Mouse (Mus musculus): ENCODE measurements around the gene Phykpl.
A peak's percentile ranks its signal among the peaks of the same experiment; 100 is the strongest.

GRCm38 (mm10) chr11:51627425-51627824 lies 42.9 kb downstream of the Phykpl start:
- no peak for TF ChIP-seq MAX (IDR thresholded peaks at IDR 0.05; ENCODE audit: low read depth)
- TF ChIP-seq E2F4 (IDR thresholded peaks at IDR 0.05; ENCODE audit: insufficient read depth), result no peak
- no peak for TF ChIP-seq CEBPB (IDR thresholded peaks at IDR 0.05; ENCODE audit: insufficient read depth, poor library complexity, severe bottlenecking)
- TF ChIP-seq TCF12 (IDR thresholded peaks at IDR 0.05; ENCODE audit: insufficient read depth, poor library complexity, severe bottlenecking), result no peak
- peak; percentile 18 for TF ChIP-seq POLR2A (IDR thresholded peaks at IDR 0.05; ENCODE audit: insufficient read length, low read depth)
- TF ChIP-seq MYOG (IDR thresholded peaks at IDR 0.05; ENCODE audit: control insufficient read depth in 1 of 3, insufficient read depth in 1 of 3, insufficient read length in 2 of 3, low read depth in 2 of 3), result no peak
- TF ChIP-seq SRF (IDR thresholded peaks at IDR 0.05; ENCODE audit: control insufficient read depth, insufficient read length, low read depth), result no peak
- peak; percentile 50 for TF ChIP-seq POLR2AphosphoS2 (IDR thresholded peaks at IDR 0.05; ENCODE audit: insufficient read length, low read depth)
- no peak for TF ChIP-seq REST (IDR thresholded peaks at IDR 0.05; ENCODE audit: insufficient read depth, insufficient read length)
- TF ChIP-seq MYOD1 (IDR thresholded peaks at IDR 0.05; ENCODE audit: control insufficient read depth in 1 of 3, insufficient read length in 2 of 3, low read depth in 2 of 3), result no peak
- no peak for TF ChIP-seq USF1 (IDR thresholded peaks at IDR 0.05; ENCODE audit: low read depth)
- TF ChIP-seq TCF3 (IDR thresholded peaks at IDR 0.05; ENCODE audit: insufficient read length, low read depth), result no peak

All from myocyte (in vitro differentiated cells).